Mouse (Mus musculus): Measurements from ENCODE around the gene Ccdc34.

- TF ChIP-seq POLR2A (IDR thresholded peaks at IDR 0.05; ENCODE audit: insufficient read depth, low read depth, low read length) (no peak), CTCF (IDR thresholded peaks at IDR 0.05; ENCODE audit: insufficient read depth, low read depth, low read length) (no peak)
Observed at GRCm38 (mm10) chr2:109992448-109993073, 25.1 kb upstream of the Ccdc34 start.

Data from olfactory bulb, adult 2 months (tissue).